Mouse (Mus musculus) liver, embryonic 15.5 days (tissue): Measurements from ENCODE around the gene Gm20388. TPM values are rescaled to one million over a fixed set of nuclear protein-coding genes. Genes with fewer than 3 reads are reported as not detected.

Experiments used
- ATAC-seq: fragments of 200-750 bp; cut with Nextera tagmentation; 2 replicates; pipeline ENCODE4 v1.8.0; 2017; ENCODE audit warnings: moderate number of reproducible peaks, mild to moderate bottlenecking, moderate library complexity; ENCODE audit not compliant: insufficient read depth
- H3K27ac ChIP-seq: fragments of 300-500 bp; sonication (generic); replicated peaks from 2 replicates; pipeline ENCODE4 v1.5.1; 2015; ENCODE audit warnings: mild to moderate bottlenecking, inconsistent platforms
- H3K27me3 ChIP-seq: fragments of 300-500 bp; sonication (generic); 2 replicates; pipeline ENCODE4 v1.6.1; 2015; ENCODE audit warnings: mild to moderate bottlenecking, inconsistent platforms
- H3K36me3 ChIP-seq: fragments of 300-500 bp; sonication (generic); replicated peaks from 2 replicates; pipeline ENCODE4 v1.6.1; 2015; ENCODE audit warnings: moderate library complexity, mild to moderate bottlenecking, inconsistent platforms
- H3K4me1 ChIP-seq: fragments of 300-500 bp; sonication (generic); replicated peaks from 2 replicates; pipeline ENCODE4 v1.6.1; 2015; ENCODE audit warnings: inconsistent platforms
- H3K4me2 ChIP-seq: fragments of 300-500 bp; sonication (generic); 2 replicates; pipeline ENCODE4 v1.6.1; 2015; ENCODE audit warnings: moderate library complexity, mild to moderate bottlenecking, inconsistent platforms
- H3K4me3 ChIP-seq: fragments of 300-500 bp; sonication (generic); replicated peaks from 2 replicates; pipeline ENCODE4 v1.5.1; 2015; ENCODE audit warnings: mild to moderate bottlenecking, inconsistent platforms
- H3K9ac ChIP-seq: fragments of 300-500 bp; sonication (generic); 2 replicates; pipeline ENCODE4 v1.6.1; 2015; ENCODE audit warnings: moderate library complexity, mild to moderate bottlenecking, inconsistent platforms
- H3K9me3 ChIP-seq: fragments of 300-500 bp; sonication (generic); replicated peaks from 2 replicates; pipeline ENCODE4 v1.6.1; 2016; ENCODE audit warnings: inconsistent platforms
- whole genome bisulfite sequencing: fragments of 180-500 bp; shearing (Covaris S2); methylation state at CpG from one replicate; pipeline ENCODE4 v1.1.7; 2015; ENCODE audit warnings: mixed read lengths; ENCODE audit not compliant: insufficient replicate concordance; 5-methylcytosine and 5-hydroxymethylcytosine counted together
- polyA plus RNA-seq: library from polyadenylated mRNA; unstranded; fragments of >200 nt; fragmentation: Nextera tagmentation; extraction: Ambion mirVana; gene quantifications from 2 replicates; pipeline ENCODE4 v1.2.1, GENCODE M21; 2015

Gm20388 gene
- polyA plus RNA-seq, 1 experiment from 2014 or later = not detected

- H3K36me3 ChIP-seq = no peaks in the 10 kb centered on the region
- 20% methylated on average over 25 of the region's 25 CpGs for WGBS
- no peak overlapping the region for H3K27ac ChIP-seq
- H3K27me3 ChIP-seq = peaks cover 36% of the 10 kb centered on the region
- H3K4me1 ChIP-seq = no peaks in the 10 kb centered on the region
- no peak overlapping the region for H3K9ac ChIP-seq
- no peak overlapping the region for H3K4me3 ChIP-seq
- ATAC-seq = no peak
- H3K4me2 ChIP-seq = peak overlapping the region; percentile 31
- H3K9me3 ChIP-seq = no peaks in the 10 kb centered on the region
These were observed 3732.8 kb downstream of the Gm20388 start for GRCm38 (mm10) chr8:123643330-123644051.

- 68% methylated on average over 9 of the region's 9 CpGs for WGBS
- Histone ChIP-seq H3K4me3 (no peak overlapping the region), H3K27ac (no peak overlapping the region), H3K4me2 (no peak overlapping the region), H3K36me3 (no peaks in the 10 kb centered on the region), H3K9me3 (no peaks in the 10 kb centered on the region), H3K4me1 (no peaks in the 10 kb centered on the region), H3K9ac (no peak overlapping the region), H3K27me3 (peaks cover 36% of the 10 kb centered on the region)
- no peak for ATAC-seq
These were observed 3734.6 kb downstream of the Gm20388 start for GRCm38 (mm10) chr8:123645229-123645628.

GRCm38 (mm10) chr8:123648245-123649170, 3737.9 kb downstream of the Gm20388 start:
- no peak overlapping the region for H3K4me3 ChIP-seq
- no peaks in the 10 kb centered on the region for H3K9me3 ChIP-seq
- no peak overlapping the region for H3K4me2 ChIP-seq
- no peaks in the 10 kb centered on the region for H3K36me3 ChIP-seq
- peaks cover 49% of the 10 kb centered on the region for H3K27me3 ChIP-seq
- H3K4me1 ChIP-seq = no peaks in the 10 kb centered on the region
- no peak overlapping the region for H3K27ac ChIP-seq
- no peak overlapping the region for H3K9ac ChIP-seq
- no peak for ATAC-seq
- WGBS = 58% methylated on average over 17 of the region's 17 CpGs

- no peak overlapping the region for H3K4me2 ChIP-seq
- 65% methylated on average over 12 of the region's 12 CpGs for WGBS
- H3K36me3 ChIP-seq = no peaks in the 10 kb centered on the region
These were observed 3738.8 kb downstream of the Gm20388 start for GRCm38 (mm10) chr8:123649483-123649882.

GRCm38 (mm10) chr8:123651390-123652098, 3740.9 kb downstream of the Gm20388 start:
- no peak overlapping the region for H3K4me3 ChIP-seq
- H3K9me3 ChIP-seq = no peaks in the 10 kb centered on the region
- H3K9ac ChIP-seq = no peak overlapping the region
- no peaks in the 10 kb centered on the region for H3K36me3 ChIP-seq
- peaks cover 57% of the 10 kb centered on the region for H3K27me3 ChIP-seq
- H3K27ac ChIP-seq = no peak overlapping the region
- 50% methylated on average over 5 of the region's 5 CpGs for WGBS
- no peak overlapping the region for H3K4me2 ChIP-seq
- H3K4me1 ChIP-seq = peaks cover 11% of the 10 kb centered on the region; the same call in 1 of the 2 replicates
- ATAC-seq = no peak

More at GRCm38 (mm10) chr8:123649483-123649882, 3738.8 kb downstream of the Gm20388 start:
- Histone ChIP-seq H3K4me3 (no peak overlapping the region), H3K9ac (no peak overlapping the region), H3K9me3 (no peaks in the 10 kb centered on the region), H3K4me1 (0 out of 2 replicates have a peak, but pooled peaks cover 3% of the 10 kb centered on the region), H3K27ac (no peak overlapping the region), H3K27me3 (peaks cover 49% of the 10 kb centered on the region)
- ATAC-seq = no peak

GRCm38 (mm10) chr8:123652641-123653040, 3742.0 kb downstream of the Gm20388 start:
- H3K9me3 ChIP-seq = no peaks in the 10 kb centered on the region
- no peak overlapping the region for H3K9ac ChIP-seq
- no peak for ATAC-seq
- peaks cover 11% of the 10 kb centered on the region; the same call in 1 of the 2 replicates for H3K4me1 ChIP-seq
- no peak overlapping the region for H3K27ac ChIP-seq
- H3K27me3 ChIP-seq = peaks cover 61% of the 10 kb centered on the region
- H3K4me2 ChIP-seq = no peak overlapping the region
- WGBS = 46% methylated on average over 4 of the region's 4 CpGs
- no peak overlapping the region for H3K4me3 ChIP-seq
- H3K36me3 ChIP-seq = no peaks in the 10 kb centered on the region

- Histone ChIP-seq H3K27ac (peak within 1 kb of the TSS; percentile 62), H3K4me1 (peaks cover 11% of the 10 kb centered on the region; the same call in 1 of the 2 replicates), H3K4me3 (peak within 1 kb of the TSS; percentile 62), H3K27me3 (peaks cover 61% of the 10 kb centered on the region), H3K9ac (peak within 1 kb of the TSS; percentile 50), H3K36me3 (no peaks in the 10 kb centered on the region), H3K4me2 (peak within 1 kb of the TSS; percentile 59), H3K9me3 (no peaks in the 10 kb centered on the region)
- WGBS = under 1% methylated on average over 58 of the region's 58 CpGs
- peak; percentile 70 for ATAC-seq
These were observed 3742.8 kb downstream of the Gm20388 start, which contains the start of gene Rhou for GRCm38 (mm10) chr8:123653308-123653993. Gene Rhou, plus strand, starts transcription at chr8:123653929.

GRCm38 (mm10) chr8:123653994-123654569, 3743.4 kb downstream of the Gm20388 start:
- Histone ChIP-seq H3K27ac (peak overlapping the region; percentile 62; the same call in 1 of the 2 replicates), H3K9me3 (no peaks in the 10 kb centered on the region), H3K4me1 (peaks cover 11% of the 10 kb centered on the region; the same call in 1 of the 2 replicates), H3K27me3 (peaks cover 61% of the 10 kb centered on the region), H3K4me3 (peak overlapping the region; percentile 62), H3K36me3 (no peaks in the 10 kb centered on the region), H3K4me2 (peak overlapping the region; percentile 59), H3K9ac (peak overlapping the region; percentile 50)
- WGBS = under 1% methylated on average over 72 of the region's 77 CpGs
- ATAC-seq = peak; percentile 38

- H3K4me2 ChIP-seq = peak overlapping the region; percentile 59
- no peaks in the 10 kb centered on the region for H3K9me3 ChIP-seq
- H3K27ac ChIP-seq = peak overlapping the region; percentile 62
- no peak overlapping the region for H3K9ac ChIP-seq
- no peak for ATAC-seq
- H3K4me3 ChIP-seq = peak overlapping the region; percentile 62
- H3K4me1 ChIP-seq = peaks cover 11% of the 10 kb centered on the region; the same call in 1 of the 2 replicates
- WGBS = 21% methylated on average over 5 of the region's 5 CpGs
- peaks cover 61% of the 10 kb centered on the region for H3K27me3 ChIP-seq
- no peaks in the 10 kb centered on the region for H3K36me3 ChIP-seq
These were observed 3744.1 kb downstream of the Gm20388 start for GRCm38 (mm10) chr8:123654763-123655162.

- no peak overlapping the region for H3K9ac ChIP-seq
- H3K4me1 ChIP-seq = peaks cover 11% of the 10 kb centered on the region; the same call in 1 of the 2 replicates
- no peaks in the 10 kb centered on the region for H3K9me3 ChIP-seq
- WGBS = 16% methylated on average over 8 of the region's 8 CpGs
- H3K27me3 ChIP-seq = peaks cover 61% of the 10 kb centered on the region
- peak overlapping the region; percentile 62 for H3K27ac ChIP-seq
- H3K4me2 ChIP-seq = peak overlapping the region; percentile 59
- no peaks in the 10 kb centered on the region for H3K36me3 ChIP-seq
- 0 out of 2 replicates have a peak, but pooled peaks have one; percentile 30 for ATAC-seq
- H3K4me3 ChIP-seq = peak overlapping the region; percentile 62
These were observed 3744.7 kb downstream of the Gm20388 start for GRCm38 (mm10) chr8:123655351-123655779.
